Mouse (Mus musculus): ENCODE measurements around the gene Fam210b. TPM values are rescaled to one million over a fixed set of nuclear protein-coding genes. Genes with fewer than 3 reads are reported as not detected.
A peak's percentile ranks its signal among the peaks of the same experiment; 100 is the strongest.

Fam210b gene
- polyA plus RNA-seq, 1 experiment from 2014 or later: 13.1 TPM

DNA sequence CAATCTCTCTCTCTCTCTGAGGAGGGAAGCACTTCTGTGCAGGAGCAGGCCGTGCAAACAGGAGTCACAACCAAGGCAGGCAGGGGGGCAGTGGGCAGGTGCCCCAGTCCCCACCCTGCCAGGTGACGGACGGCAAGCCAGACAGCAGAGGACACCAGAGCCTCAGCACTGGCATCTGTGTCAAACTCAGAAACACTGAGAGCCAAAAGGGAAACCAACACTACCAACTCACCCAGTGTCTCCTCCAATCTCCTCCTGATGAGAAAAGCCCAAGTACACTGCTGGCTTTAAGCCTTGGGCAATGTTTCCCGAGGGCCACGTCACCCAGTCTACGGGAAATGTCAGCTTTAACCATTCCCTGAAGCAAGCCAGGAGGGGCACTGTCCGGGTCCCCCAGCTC is 17.8 kb downstream of the Fam210b start:
- H3K4me2 ChIP-seq (ENCODE audit: low read depth, low read length): no peak overlapping the region
- ATAC-seq (ENCODE audit: low read depth) (no peak), DNase-seq (ENCODE audit: low spot score) (no peak)
- H3K4me1 ChIP-seq (ENCODE audit: control insufficient read depth, insufficient read depth, low read length): no peaks in the 10 kb centered on the region
- H3K9me3 ChIP-seq (ENCODE audit: control insufficient read depth, low read length): no peaks in the 10 kb centered on the region
- H3K36me3 ChIP-seq (ENCODE audit: control insufficient read depth, insufficient read depth, low read length): peaks cover 82% of the 10 kb centered on the region
- no peak overlapping the region for H3K9ac ChIP-seq (ENCODE audit: low read depth, low read length)
- no peak overlapping the region for H3K4me3 ChIP-seq (ENCODE audit: low read depth, low read length)
- no peak overlapping the region for H3K27ac ChIP-seq (replicated peaks; ENCODE audit: low read depth, low read length)
- no peaks in the 10 kb centered on the region for H3K27me3 ChIP-seq (replicated peaks; ENCODE audit: control insufficient read depth, insufficient read depth, low read length)
- 87% methylated on average over 7 of the region's 7 CpGs for WGBS

DNA sequence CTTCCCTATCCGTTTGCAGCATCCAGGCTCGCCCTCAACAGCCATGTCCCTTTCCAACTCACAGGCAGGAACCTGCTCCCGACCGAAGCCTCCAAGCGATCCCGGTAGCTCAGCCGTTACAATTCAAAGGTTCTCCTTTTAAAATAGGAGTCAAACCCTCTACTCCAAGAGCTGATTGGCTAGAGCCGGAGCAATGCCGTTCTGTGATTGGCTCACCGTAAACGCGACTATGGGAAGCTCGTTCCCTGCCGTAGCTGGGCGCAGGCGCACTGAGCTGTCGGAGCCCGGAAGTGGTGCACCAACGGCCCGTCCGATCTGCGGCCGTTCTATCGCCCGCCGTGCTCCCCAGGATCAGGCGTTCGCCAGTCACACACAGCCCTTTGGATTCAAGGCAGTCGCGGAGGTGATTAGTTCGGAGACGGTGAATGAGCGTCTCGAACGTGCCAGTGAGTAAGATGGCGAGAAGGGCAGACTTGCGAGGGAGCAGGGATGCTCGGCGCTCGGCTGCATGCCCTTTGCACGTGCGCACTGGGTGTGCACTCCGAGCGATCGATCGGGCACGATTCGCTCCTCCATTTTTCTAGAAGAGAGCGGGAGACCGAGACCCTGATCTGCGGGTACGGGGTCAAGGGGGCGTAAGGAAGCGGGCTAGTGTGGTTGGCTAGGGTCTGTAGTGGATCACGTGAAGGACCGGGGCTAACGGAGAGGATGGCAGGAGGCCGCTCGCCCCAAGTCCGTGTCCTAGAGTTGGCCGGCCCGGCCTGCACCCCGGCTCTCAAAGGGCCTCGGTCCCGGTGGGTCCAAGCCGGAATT is 25.3 kb downstream of the Fam210b start, which contains the start of the genes Aurka and Cstf1:
Aurka (minus strand) TSS at position 125 of the 813 bp plus-strand sequence.
Cstf1 (plus strand) TSS at position 271 of the 813 bp plus-strand sequence.
- Histone ChIP-seq H3K27ac (replicated peaks; ENCODE audit: low read depth, low read length) (peak within 1 kb of the TSS; percentile 80), H3K4me3 (ENCODE audit: low read depth, low read length) (peak within 1 kb of the TSS; percentile 95), H3K27me3 (replicated peaks; ENCODE audit: control insufficient read depth, insufficient read depth, low read length) (no peaks in the 10 kb centered on the region), H3K36me3 (ENCODE audit: control insufficient read depth, insufficient read depth, low read length) (peaks cover 39% of the 10 kb centered on the region), H3K9ac (ENCODE audit: low read depth, low read length) (peak within 1 kb of the TSS; percentile 92), H3K4me2 (ENCODE audit: low read depth, low read length) (peak within 1 kb of the TSS; percentile 78), H3K4me1 (ENCODE audit: control insufficient read depth, insufficient read depth, low read length) (peaks cover 18% of the 10 kb centered on the region), H3K9me3 (ENCODE audit: control insufficient read depth, low read length) (no peaks in the 10 kb centered on the region)
- ATAC-seq (ENCODE audit: low read depth) (peak; percentile 98), DNase-seq (ENCODE audit: low spot score) (peak; percentile 98)
- WGBS: under 1% methylated on average over 55 of the region's 66 CpGs

DNA sequence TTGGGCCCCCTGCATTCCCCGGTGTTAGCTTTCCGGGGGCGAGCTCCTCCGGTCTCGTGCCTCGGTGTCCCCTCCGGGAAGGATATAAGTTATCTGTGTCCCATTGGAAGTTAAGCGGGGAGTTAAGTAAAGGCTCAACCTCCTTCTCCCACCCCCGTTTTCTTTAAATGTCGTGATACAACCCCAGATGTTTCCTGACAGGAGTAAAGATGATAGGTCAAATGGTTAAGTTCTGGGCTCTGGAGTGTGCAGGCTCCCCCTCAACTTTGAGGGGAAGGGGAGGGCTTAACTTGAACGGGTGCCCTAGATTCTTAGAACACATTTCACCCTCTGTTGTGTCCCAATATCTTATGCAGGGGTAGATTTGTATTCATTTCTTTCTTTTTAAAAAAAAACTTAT is 25.9 kb downstream of the Fam210b start:
- no peak for DNase-seq (ENCODE audit: low spot score)
- Histone ChIP-seq H3K27ac (replicated peaks; ENCODE audit: low read depth, low read length) (peak overlapping the region; percentile 80), H3K9me3 (ENCODE audit: control insufficient read depth, low read length) (no peaks in the 10 kb centered on the region), H3K4me3 (ENCODE audit: low read depth, low read length) (peak overlapping the region; percentile 95), H3K4me1 (ENCODE audit: control insufficient read depth, insufficient read depth, low read length) (peaks cover 18% of the 10 kb centered on the region), H3K27me3 (replicated peaks; ENCODE audit: control insufficient read depth, insufficient read depth, low read length) (no peaks in the 10 kb centered on the region), H3K4me2 (ENCODE audit: low read depth, low read length) (peak overlapping the region; percentile 59), H3K36me3 (ENCODE audit: control insufficient read depth, insufficient read depth, low read length) (peaks cover 42% of the 10 kb centered on the region), H3K9ac (ENCODE audit: low read depth, low read length) (peak overlapping the region; percentile 92)
- under 1% methylated on average over 6 of the region's 11 CpGs for WGBS
- ATAC-seq (ENCODE audit: low read depth): no peak

DNA sequence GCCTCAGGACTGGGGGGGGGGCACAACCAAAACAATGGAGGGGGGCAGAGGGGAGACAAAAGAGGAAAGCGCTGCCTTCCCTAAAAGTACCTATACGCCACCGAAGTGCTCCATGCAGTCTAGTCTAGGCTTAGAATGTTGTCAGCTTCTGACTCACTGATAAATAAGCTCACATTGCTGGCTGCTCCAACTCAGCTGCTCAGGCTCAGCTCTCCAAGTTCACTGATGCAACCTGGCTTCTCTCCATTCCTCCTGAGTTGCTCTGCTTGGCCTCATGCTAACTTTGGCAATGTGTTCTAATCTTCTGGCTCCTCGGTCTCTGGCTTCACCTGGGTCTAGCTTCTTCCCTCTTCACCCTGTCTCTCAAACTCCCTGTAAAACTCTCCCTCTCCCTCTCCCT is 31.2 kb downstream of the Fam210b start:
- Histone ChIP-seq H3K9ac (ENCODE audit: low read depth, low read length) (no peak overlapping the region), H3K27ac (replicated peaks; ENCODE audit: low read depth, low read length) (no peak overlapping the region), H3K4me3 (ENCODE audit: low read depth, low read length) (no peak overlapping the region), H3K4me2 (ENCODE audit: low read depth, low read length) (no peak overlapping the region), H3K9me3 (ENCODE audit: control insufficient read depth, low read length) (no peaks in the 10 kb centered on the region), H3K36me3 (ENCODE audit: control insufficient read depth, insufficient read depth, low read length) (peaks cover 87% of the 10 kb centered on the region), H3K4me1 (ENCODE audit: control insufficient read depth, insufficient read depth, low read length) (peaks cover 6% of the 10 kb centered on the region), H3K27me3 (replicated peaks; ENCODE audit: control insufficient read depth, insufficient read depth, low read length) (no peaks in the 10 kb centered on the region)
- 0 out of 2 replicates have a peak, but pooled peaks have one; percentile 9 for ATAC-seq (ENCODE audit: low read depth)
- DNase-seq (ENCODE audit: low spot score): no peak
- WGBS: 93% methylated on average over 4 of the region's 4 CpGs

DNA sequence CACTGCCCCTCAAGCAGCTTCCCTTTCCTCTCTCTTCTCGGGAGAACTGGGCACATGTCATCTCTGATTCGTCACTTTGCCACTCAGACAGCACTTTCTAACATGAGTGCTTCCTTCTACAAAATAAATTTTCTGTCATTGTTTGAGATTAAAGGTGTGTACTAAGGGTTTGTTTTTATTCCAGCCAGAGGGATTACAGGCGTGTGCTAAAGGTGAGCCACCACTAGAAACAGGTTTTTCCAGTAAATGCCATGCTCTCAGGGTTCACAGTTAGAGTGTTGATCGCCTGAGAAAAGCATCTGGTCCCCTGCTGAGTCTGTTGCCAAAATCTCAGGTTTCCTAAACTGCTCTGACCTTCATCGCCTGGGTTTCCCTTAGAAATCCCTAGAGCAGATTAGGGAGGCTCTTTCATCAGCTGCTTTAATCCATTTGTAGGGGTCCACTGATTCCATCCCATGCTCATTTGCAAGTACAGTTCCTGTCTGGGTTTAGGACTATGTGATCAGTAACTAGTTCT is 31.7 kb downstream of the Fam210b start:
- no peak overlapping the region for H3K4me3 ChIP-seq (ENCODE audit: low read depth, low read length)
- no peak overlapping the region for H3K9ac ChIP-seq (ENCODE audit: low read depth, low read length)
- peaks cover 92% of the 10 kb centered on the region for H3K36me3 ChIP-seq (ENCODE audit: control insufficient read depth, insufficient read depth, low read length)
- H3K27me3 ChIP-seq (replicated peaks; ENCODE audit: control insufficient read depth, insufficient read depth, low read length): no peaks in the 10 kb centered on the region
- peak; percentile 57 for DNase-seq (ENCODE audit: low spot score)
- no peaks in the 10 kb centered on the region for H3K9me3 ChIP-seq (ENCODE audit: control insufficient read depth, low read length)
- peak; percentile 82 for ATAC-seq (ENCODE audit: low read depth)
- H3K4me1 ChIP-seq (ENCODE audit: control insufficient read depth, insufficient read depth, low read length): peaks cover 1% of the 10 kb centered on the region; the same call in 1 of the 2 replicates
- H3K4me2 ChIP-seq (ENCODE audit: low read depth, low read length): no peak overlapping the region
- H3K27ac ChIP-seq (replicated peaks; ENCODE audit: low read depth, low read length): no peak overlapping the region
- WGBS: 47% methylated on average over 5 of the region's 5 CpGs

DNA sequence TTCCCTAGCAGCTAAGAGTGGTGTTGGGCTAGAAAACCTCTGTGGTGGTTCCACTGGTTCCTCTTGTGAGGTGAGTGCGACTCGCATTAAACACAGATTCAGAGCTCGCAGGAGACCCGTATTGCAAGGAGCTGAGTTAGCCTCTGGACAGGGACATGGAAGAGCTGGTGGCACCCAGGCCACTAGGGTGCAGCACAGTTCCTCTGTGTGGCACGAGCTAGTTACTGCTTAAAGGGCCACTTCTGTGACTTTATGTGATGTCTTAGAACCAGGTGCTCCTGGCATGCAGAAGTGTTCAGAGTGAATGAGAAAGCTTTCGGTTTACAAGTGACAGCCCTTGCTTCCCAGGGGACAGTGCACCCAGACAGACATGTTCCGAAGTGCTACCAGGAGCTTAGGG is 33.0 kb downstream of the Fam210b start:
- H3K4me3 ChIP-seq (ENCODE audit: low read depth, low read length): no peak overlapping the region
- no peak overlapping the region for H3K27ac ChIP-seq (replicated peaks; ENCODE audit: low read depth, low read length)
- H3K36me3 ChIP-seq (ENCODE audit: control insufficient read depth, insufficient read depth, low read length): peaks cover 92% of the 10 kb centered on the region
- no peak overlapping the region for H3K9ac ChIP-seq (ENCODE audit: low read depth, low read length)
- ATAC-seq (ENCODE audit: low read depth): no peak
- 77% methylated on average over 7 of the region's 7 CpGs for WGBS
- no peak overlapping the region for H3K4me2 ChIP-seq (ENCODE audit: low read depth, low read length)
- H3K27me3 ChIP-seq (replicated peaks; ENCODE audit: control insufficient read depth, insufficient read depth, low read length): no peaks in the 10 kb centered on the region
- DNase-seq (ENCODE audit: low spot score): peak; percentile 54
- H3K4me1 ChIP-seq (ENCODE audit: control insufficient read depth, insufficient read depth, low read length): no peaks in the 10 kb centered on the region
- H3K9me3 ChIP-seq (ENCODE audit: control insufficient read depth, low read length): no peaks in the 10 kb centered on the region

DNA sequence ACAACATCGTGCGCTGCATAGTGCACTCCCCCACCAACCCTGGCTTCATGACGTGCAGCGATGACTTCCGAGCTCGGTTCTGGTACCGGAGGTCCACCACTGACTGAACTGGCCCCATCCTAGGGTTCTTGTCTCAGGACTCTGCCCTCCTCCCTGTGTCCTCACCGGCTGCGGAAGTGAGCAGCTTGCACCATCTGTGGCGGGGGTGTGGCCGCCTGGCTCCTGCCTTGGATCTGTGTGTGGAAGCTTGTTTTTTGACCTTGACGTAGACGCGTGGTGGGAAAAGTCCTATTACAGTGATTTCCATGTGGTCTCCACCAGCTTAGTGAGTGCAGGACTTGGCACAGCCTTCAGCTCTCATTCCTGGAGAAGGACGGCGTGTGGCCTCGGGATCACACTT is 35.1 kb downstream of the Fam210b start:
- no peaks in the 10 kb centered on the region for H3K4me1 ChIP-seq (ENCODE audit: control insufficient read depth, insufficient read depth, low read length)
- H3K9ac ChIP-seq (ENCODE audit: low read depth, low read length): no peak overlapping the region
- H3K27ac ChIP-seq (replicated peaks; ENCODE audit: low read depth, low read length): no peak overlapping the region
- H3K36me3 ChIP-seq (ENCODE audit: control insufficient read depth, insufficient read depth, low read length): peaks cover 72% of the 10 kb centered on the region
- H3K4me3 ChIP-seq (ENCODE audit: low read depth, low read length): no peak overlapping the region
- no peak overlapping the region for H3K4me2 ChIP-seq (ENCODE audit: low read depth, low read length)
- no peaks in the 10 kb centered on the region for H3K9me3 ChIP-seq (ENCODE audit: control insufficient read depth, low read length)
- H3K27me3 ChIP-seq (replicated peaks; ENCODE audit: control insufficient read depth, insufficient read depth, low read length): no peaks in the 10 kb centered on the region
- no peak for ATAC-seq (ENCODE audit: low read depth)
- no peak for DNase-seq (ENCODE audit: low spot score)
- 96% methylated on average over 17 of the region's 17 CpGs for WGBS

DNA sequence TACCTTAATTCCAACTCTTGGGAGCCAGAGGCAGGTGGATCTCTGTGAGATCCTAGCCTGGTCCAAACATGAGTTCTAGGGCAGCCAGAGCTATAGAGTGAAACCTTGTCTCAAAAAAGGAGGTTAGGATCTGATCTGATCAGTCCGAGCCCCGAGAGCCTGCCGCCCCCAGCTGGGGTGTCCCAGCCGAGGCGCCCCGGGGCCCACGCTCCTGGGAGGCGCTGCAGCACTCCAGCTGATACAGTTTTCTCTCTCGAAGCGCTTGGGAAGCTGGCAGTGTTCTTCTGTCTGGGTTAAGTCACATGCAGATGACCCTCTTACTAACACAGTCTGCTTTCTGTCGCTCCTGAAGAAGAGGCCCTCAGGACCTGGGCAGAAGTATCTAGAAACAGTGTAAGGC is 36.0 kb downstream of the Fam210b start:
- Histone ChIP-seq H3K4me3 (ENCODE audit: low read depth, low read length) (no peak overlapping the region), H3K9ac (ENCODE audit: low read depth, low read length) (no peak overlapping the region), H3K27ac (replicated peaks; ENCODE audit: low read depth, low read length) (no peak overlapping the region), H3K36me3 (ENCODE audit: control insufficient read depth, insufficient read depth, low read length) (peaks cover 64% of the 10 kb centered on the region), H3K9me3 (ENCODE audit: control insufficient read depth, low read length) (no peaks in the 10 kb centered on the region), H3K4me2 (ENCODE audit: low read depth, low read length) (no peak overlapping the region), H3K27me3 (replicated peaks; ENCODE audit: control insufficient read depth, insufficient read depth, low read length) (no peaks in the 10 kb centered on the region), H3K4me1 (ENCODE audit: control insufficient read depth, insufficient read depth, low read length) (no peaks in the 10 kb centered on the region)
- no peak for ATAC-seq (ENCODE audit: low read depth)
- DNase-seq (ENCODE audit: low spot score): no peak
- 91% methylated on average over 11 of the region's 11 CpGs for WGBS
